Mouse (Mus musculus): ENCODE results near the gene Snx33.

DNA sequence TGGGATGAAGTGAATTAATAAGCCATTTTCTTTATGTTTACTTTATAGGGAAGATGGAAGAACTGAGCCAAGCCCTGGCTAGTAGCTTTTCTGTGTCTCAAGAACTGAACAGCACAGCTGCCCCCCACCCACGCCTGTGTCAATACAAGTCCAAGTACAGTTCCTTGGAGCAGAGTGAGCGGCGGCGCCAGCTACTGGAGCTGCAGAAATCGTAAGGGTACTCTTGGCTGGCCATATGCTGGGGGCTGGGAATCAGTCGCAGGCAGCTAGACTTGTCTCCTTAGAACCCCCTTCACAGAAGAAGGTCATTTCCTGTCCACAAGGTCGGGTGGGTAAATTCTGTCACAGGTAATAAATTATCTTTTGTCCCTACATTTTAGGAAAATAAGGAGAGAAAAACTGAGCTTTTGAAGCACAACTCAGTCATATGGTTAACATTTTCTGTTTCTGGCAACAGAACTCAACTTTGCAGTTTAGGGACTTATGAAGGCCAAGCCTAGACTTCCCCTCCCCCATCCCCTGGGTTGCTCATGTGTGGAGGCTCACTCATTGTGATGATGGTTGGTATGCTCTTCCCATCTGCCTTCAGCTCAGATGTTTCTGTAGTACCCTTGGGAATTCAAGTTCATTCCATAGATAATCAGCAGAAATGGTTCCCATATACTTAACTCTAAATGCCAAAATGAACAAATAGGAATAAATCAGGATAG, 28.9 kb upstream of the Snx33 start:
- TF ChIP-seq CTCF (IDR thresholded peaks at IDR 0.05; ENCODE audit: control insufficient read depth, insufficient read depth, low read length) (no peak), POLR2A (IDR thresholded peaks at IDR 0.05; ENCODE audit: borderline replicate concordance, control insufficient read depth, low read depth, low read length) (no peak)

All from bone marrow, adult 2 months (tissue).